Mouse (Mus musculus): ENCODE measurements at regions not wholly inside any gene's neighbourhood (a gene's known extent, or its start where the extent isn't known, plus 50 kb on each side); places are given as distances from the start of the nearest gene placed in this dataset.
A peak's percentile ranks its signal among the peaks of the same experiment; 100 is the strongest.

DNA sequence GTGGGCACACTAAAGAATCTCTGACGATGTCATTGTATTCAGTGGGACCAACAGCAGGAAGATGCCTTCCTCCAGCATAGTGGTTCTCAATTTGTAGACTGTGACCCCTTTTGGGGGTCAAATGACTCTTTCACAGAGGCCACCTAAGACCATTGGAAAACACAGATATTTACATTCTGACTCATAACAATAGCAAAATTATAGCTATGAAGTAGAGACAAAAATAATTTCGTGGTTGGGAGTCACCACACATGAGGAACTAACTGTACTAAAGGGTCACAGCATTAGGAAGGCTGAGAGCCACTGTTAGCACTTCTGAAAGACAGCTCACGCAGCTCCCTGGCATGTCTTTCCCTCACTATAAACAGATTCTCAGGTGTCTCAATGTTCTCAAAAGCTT, 129.1 kb downstream of the Tent5c start:
- no peak overlapping the region for H3K4me2 ChIP-seq (replicated peaks)
- no peaks in the 10 kb centered on the region for H3K27me3 ChIP-seq
- no peak overlapping the region for H3K9ac ChIP-seq (replicated peaks)
- no peaks in the 10 kb centered on the region for H3K36me3 ChIP-seq
- H3K27ac ChIP-seq: no peak overlapping the region
- WGBS: 87% methylated on average over 3 of the region's 3 CpGs
- H3K9me3 ChIP-seq: no peaks in the 10 kb centered on the region
- no peak overlapping the region for H3K4me3 ChIP-seq (replicated peaks)
- ATAC-seq: no peak
- H3K4me1 ChIP-seq (replicated peaks): no peaks in the 10 kb centered on the region

DNA sequence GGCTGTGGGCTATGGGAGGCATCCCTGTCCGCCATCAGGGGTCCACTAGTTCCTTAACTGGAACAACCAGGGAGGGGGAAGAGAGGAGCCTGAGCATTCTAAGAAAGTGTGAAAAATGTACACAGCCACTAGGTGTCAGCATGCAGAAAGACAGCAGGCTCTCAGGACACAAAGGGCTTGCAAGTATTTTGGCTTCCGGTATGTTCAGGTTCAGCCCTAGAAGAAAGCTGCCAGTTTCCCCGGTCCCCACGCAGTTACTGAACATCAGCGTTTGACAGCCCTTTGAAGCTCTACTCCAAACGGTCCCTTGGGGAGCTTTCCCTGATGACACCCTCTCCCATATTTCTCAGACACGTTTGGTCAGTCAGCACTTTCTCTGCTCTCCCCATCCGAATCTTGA, 130.1 kb downstream of the Tent5c start:
- Histone ChIP-seq H3K4me3 (replicated peaks) (peak overlapping the region; percentile 24), H3K4me1 (replicated peaks) (no peaks in the 10 kb centered on the region), H3K4me2 (replicated peaks) (peak overlapping the region; percentile 49), H3K36me3 (no peaks in the 10 kb centered on the region), H3K27ac (no peak overlapping the region), H3K27me3 (no peaks in the 10 kb centered on the region), H3K9me3 (no peaks in the 10 kb centered on the region), H3K9ac (replicated peaks) (no peak overlapping the region; the same call in 1 of the 2 replicates)
- peak; percentile 93 for ATAC-seq
- 30% methylated on average over 8 of the region's 8 CpGs for WGBS

DNA sequence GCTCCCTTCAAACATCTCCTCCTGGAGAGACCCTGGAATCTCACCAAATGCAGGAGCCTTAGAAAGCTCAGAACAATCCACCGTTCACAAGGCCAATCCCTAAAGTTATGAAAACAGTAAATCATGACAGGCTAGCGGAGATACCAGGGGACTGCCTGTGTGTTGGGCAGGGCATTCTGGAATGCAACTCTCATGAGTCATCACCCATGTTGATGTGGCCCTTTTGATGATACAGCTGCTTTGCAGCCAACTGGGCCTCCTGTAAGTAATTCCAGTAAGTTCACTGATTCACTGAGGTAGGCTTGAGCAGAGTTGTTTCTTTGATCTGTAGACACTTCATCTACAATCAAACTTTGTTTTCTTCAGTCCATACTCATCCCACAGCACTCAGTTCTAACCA, 155.6 kb downstream of the Tent5c start:
- 91% methylated on average over 2 of the region's 2 CpGs for WGBS
- H3K4me2 ChIP-seq (replicated peaks): no peak overlapping the region
- H3K27me3 ChIP-seq: no peaks in the 10 kb centered on the region
- no peaks in the 10 kb centered on the region for H3K36me3 ChIP-seq
- H3K27ac ChIP-seq: no peak overlapping the region
- no peak overlapping the region for H3K4me3 ChIP-seq (replicated peaks)
- H3K9ac ChIP-seq (replicated peaks): no peak overlapping the region
- H3K4me1 ChIP-seq (replicated peaks): no peaks in the 10 kb centered on the region
- ATAC-seq: no peak
- H3K9me3 ChIP-seq: no peaks in the 10 kb centered on the region

DNA sequence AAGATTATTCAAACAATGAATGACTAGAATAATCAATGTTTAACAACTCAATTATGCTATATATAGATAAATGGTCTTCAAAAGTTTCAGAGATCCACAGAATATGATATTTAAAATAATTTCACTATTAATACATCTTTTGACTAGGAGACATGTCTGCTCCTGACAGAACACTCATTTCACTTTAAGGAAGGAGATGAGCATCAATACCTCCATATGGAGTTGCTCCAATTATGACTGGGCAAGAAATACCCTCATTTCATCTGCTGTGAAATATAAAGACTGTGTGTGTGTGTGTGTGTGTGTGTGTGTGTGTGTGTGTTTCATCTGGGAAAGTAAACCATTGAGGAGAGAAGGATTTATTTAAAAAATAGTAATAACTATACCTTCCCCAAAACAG, 156.2 kb upstream of the Wdr3 start:
- peaks cover 3% of the 10 kb centered on the region; the same call in 1 of the 2 replicates for H3K9me3 ChIP-seq
- no peaks in the 10 kb centered on the region for H3K27me3 ChIP-seq
- no peak for ATAC-seq
- no peak overlapping the region for H3K4me3 ChIP-seq (replicated peaks)
- no peak overlapping the region for H3K9ac ChIP-seq (replicated peaks)
- H3K4me1 ChIP-seq (replicated peaks): no peaks in the 10 kb centered on the region
- no peak overlapping the region for H3K27ac ChIP-seq
- H3K36me3 ChIP-seq: no peaks in the 10 kb centered on the region
- H3K4me2 ChIP-seq (replicated peaks): no peak overlapping the region

DNA sequence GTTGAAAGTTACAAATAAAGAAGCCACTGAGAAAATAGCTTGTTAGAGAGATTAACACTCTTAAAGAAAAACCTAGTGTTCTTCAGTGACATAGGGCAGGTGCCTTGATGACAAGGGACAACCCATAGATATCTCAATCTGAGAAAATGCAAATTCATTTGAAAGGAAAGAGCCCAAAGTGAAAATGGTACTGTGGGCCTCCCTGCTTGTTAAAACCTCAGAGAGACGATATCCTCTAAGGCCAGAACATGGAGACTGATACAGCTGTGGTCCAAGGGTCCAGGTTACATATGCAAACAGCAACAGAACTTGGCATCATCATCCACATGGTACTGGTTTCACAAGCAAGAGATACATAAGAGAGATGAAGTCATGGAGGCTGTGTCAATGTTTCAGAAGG, 125.6 kb upstream of the Wdr3 start:
- no peaks in the 10 kb centered on the region for H3K4me1 ChIP-seq (replicated peaks)

DNA sequence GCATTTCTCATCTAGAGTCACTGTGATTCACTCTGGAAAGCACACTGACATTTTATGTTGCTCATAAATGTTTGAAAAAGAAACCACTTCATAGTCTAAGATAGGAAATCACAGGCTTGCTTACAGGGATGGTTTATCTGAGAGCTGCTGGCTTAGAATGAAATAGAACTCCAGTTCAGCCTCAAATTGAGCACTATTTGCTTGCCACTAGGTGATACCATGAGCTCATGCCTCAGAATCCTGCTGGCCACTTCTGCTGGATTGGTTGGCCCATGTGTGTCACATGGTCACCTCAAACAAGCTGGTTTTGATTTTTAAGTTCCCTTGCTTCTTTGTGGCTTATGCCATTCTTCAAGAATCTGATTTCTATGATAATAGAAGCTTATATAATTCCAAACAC, 104.8 kb upstream of the Wdr3 start:
- Histone ChIP-seq H3K4me3 (replicated peaks) (no peak overlapping the region), H3K36me3 (no peaks in the 10 kb centered on the region), H3K27me3 (no peaks in the 10 kb centered on the region), H3K4me1 (replicated peaks) (no peaks in the 10 kb centered on the region), H3K4me2 (replicated peaks) (no peak overlapping the region), H3K9ac (replicated peaks) (no peak overlapping the region), H3K9me3 (no peaks in the 10 kb centered on the region), H3K27ac (no peak overlapping the region)
- no peak for ATAC-seq

More for the DNA sequence above, 125.6 kb upstream of the Wdr3 start:
- Histone ChIP-seq H3K9ac (replicated peaks) (no peak overlapping the region), H3K9me3 (no peaks in the 10 kb centered on the region), H3K4me3 (replicated peaks) (no peak overlapping the region), H3K4me2 (replicated peaks) (no peak overlapping the region), H3K27ac (no peak overlapping the region), H3K36me3 (no peaks in the 10 kb centered on the region), H3K27me3 (no peaks in the 10 kb centered on the region)
- ATAC-seq: no peak
- WGBS: 88% methylated on average over 1 of the region's 1 CpGs

DNA sequence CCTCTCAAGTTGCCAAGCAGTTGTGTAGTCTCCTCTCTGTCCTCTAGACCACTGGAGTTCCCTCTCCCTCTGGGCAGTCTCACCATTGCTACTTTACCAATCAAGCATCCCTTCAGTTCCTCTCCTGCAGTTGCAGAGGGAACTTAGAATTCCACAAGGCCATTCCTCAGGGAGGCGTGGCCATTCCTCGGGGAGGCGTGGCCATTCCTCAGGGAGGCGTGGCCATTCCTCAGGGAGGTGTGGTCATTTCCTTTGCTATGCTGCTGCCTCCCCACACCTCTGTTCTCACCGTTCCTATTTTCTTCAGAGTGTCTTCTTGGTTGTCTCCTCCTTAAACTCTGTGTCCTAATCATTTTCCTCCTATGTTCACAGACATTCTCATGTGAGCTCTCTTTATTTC, 102.8 kb upstream of the Wdr3 start:
- Histone ChIP-seq H3K27me3 (no peaks in the 10 kb centered on the region), H3K27ac (no peak overlapping the region), H3K4me3 (replicated peaks) (no peak overlapping the region), H3K9me3 (no peaks in the 10 kb centered on the region), H3K36me3 (no peaks in the 10 kb centered on the region), H3K9ac (replicated peaks) (no peak overlapping the region), H3K4me2 (replicated peaks) (no peak overlapping the region), H3K4me1 (replicated peaks) (no peaks in the 10 kb centered on the region)
- no peak for ATAC-seq
- 62% methylated on average over 5 of the region's 5 CpGs for WGBS

Measured in midbrain, embryonic 13.5 days (tissue).